In the genomic region with DNA sequence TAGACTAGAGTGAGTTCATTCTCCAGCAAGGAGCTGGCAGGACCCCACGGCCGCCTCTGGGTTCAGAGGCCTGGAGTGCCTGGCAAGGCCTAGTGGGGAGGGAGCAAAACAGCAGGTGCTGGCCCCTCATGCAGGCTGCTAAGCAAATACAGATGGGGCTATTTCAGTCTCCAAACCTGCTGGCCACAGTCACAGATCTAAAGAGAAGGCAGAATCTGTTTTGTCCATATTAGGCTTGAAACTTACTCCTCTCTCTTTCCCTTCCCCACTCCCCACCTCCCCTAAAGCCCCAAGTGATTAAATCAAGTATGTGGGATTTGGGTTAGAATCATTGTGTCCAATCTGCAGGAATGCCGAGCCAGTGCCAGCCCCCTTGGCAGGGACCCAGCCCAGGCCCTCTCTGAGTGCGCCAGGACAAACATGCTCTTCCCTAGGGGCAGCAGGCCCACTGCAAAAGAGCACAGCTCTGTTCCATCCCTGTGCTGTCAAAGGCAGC, we compare ENCODE assay signal across 8 mouse cellular contexts. TPM values are rescaled to one million over a fixed set of nuclear protein-coding genes. Genes with fewer than 3 reads are reported as not detected.
DNase-seq lines count a peak whose midpoint lies in the region; ATAC-seq and TF ChIP-seq lines count a peak whose summit lies in the region.

No protein-coding gene starts in this region.

- H3K27ac ChIP-seq in forebrain, embryonic 12.5 days, result 0 out of 2 replicates have a peak overlapping the region, but pooled peaks have one; percentile 66
- peak overlapping the region; percentile 74 for H3K27ac ChIP-seq in limb, embryonic 15.5 days
- H3K27ac ChIP-seq in stomach, postnatal 0 days (replicated peaks), result peak overlapping the region; percentile 82

- H3K36me3 ChIP-seq in forebrain, embryonic 12.5 days (replicated peaks), result 0 out of 2 replicates have a peak, but pooled peaks cover 4% of the 10 kb centered on the region
- peaks cover 50% of the 10 kb centered on the region for H3K36me3 ChIP-seq in limb, embryonic 15.5 days
- H3K36me3 ChIP-seq in stomach, postnatal 0 days (ENCODE audit: control insufficient read depth, insufficient read depth, low read length), result peaks cover 11% of the 10 kb centered on the region

- ATAC-seq in forebrain, embryonic 12.5 days (ENCODE audit: low FRiP score), result peak; percentile 36; the same call in 1 of the 2 replicates
- peak; percentile 83 for ATAC-seq in limb, embryonic 15.5 days (ENCODE audit: insufficient number of reproducible peaks, low FRiP score, low TSS enrichment, low read depth)
- ATAC-seq in stomach, postnatal 0 days (ENCODE audit: low FRiP score, low TSS enrichment), result peak; percentile 72

- H3K9ac ChIP-seq in forebrain, embryonic 12.5 days, result no peak overlapping the region
- no peak overlapping the region for H3K9ac ChIP-seq in limb, embryonic 15.5 days
- H3K9ac ChIP-seq in stomach, postnatal 0 days (ENCODE audit: low read length), result no peak overlapping the region

- no peaks in the 10 kb centered on the region for H3K9me3 ChIP-seq in forebrain, embryonic 12.5 days
- no peaks in the 10 kb centered on the region for H3K9me3 ChIP-seq in limb, embryonic 15.5 days
- no peaks in the 10 kb centered on the region for H3K9me3 ChIP-seq in stomach, postnatal 0 days (ENCODE audit: control insufficient read depth, low read length)

- no peak overlapping the region for H3K4me3 ChIP-seq in forebrain, embryonic 12.5 days (replicated peaks)
- no peak overlapping the region for H3K4me3 ChIP-seq in limb, embryonic 15.5 days
- no peak overlapping the region for H3K4me3 ChIP-seq in stomach, postnatal 0 days (ENCODE audit: low read depth, low read length)

- H3K27me3 ChIP-seq in forebrain, embryonic 12.5 days, result no peaks in the 10 kb centered on the region
- no peaks in the 10 kb centered on the region for H3K27me3 ChIP-seq in limb, embryonic 15.5 days
- H3K27me3 ChIP-seq in stomach, postnatal 0 days (ENCODE audit: control insufficient read depth, insufficient read depth, low read length), result no peaks in the 10 kb centered on the region

- peaks cover 4% of the 10 kb centered on the region; the same call in 1 of the 2 replicates for H3K4me1 ChIP-seq in forebrain, embryonic 12.5 days
- H3K4me1 ChIP-seq in limb, embryonic 15.5 days, result peaks cover 13% of the 10 kb centered on the region
- no peaks in the 10 kb centered on the region for H3K4me1 ChIP-seq in stomach, postnatal 0 days (replicated peaks; ENCODE audit: control insufficient read depth, insufficient read depth)

- TF ChIP-seq EP300 in stomach, postnatal 0 days (optimal IDR thresholded peaks at IDR 0.05), result no peak

- WGBS in forebrain, embryonic 12.5 days, result 44% methylated on average over 4 of the region's 4 CpGs
- WGBS in limb, embryonic 15.5 days, result 16% methylated on average over 4 of the region's 4 CpGs
- 51% methylated on average over 4 of the region's 4 CpGs for WGBS in stomach, postnatal 0 days

- no peak for TF ChIP-seq CTCF in stomach, postnatal 0 days (IDR thresholded peaks at IDR 0.05; ENCODE audit: low read depth)

- DNase-seq in adrenal gland, postnatal 25 days, result peak; percentile 48
- no peak for DNase-seq in adrenal gland, adult 8-10 months
- DNase-seq in Muller cell, postnatal 12 days (ENCODE audit: inconsistent ontology term), result peak; percentile 100
- DNase-seq in heart, postnatal 4 days, result peak; percentile 80
- DNase-seq in stomach, postnatal 0 days (ENCODE audit: low spot score), result peak; percentile 49
- DNase-seq in retina, postnatal 1 day, result no peak

- no peak overlapping the region for H3K4me2 ChIP-seq in forebrain, embryonic 12.5 days
- H3K4me2 ChIP-seq in limb, embryonic 15.5 days, result no peak overlapping the region
- H3K4me2 ChIP-seq in stomach, postnatal 0 days (replicated peaks; ENCODE audit: low read depth), result no peak overlapping the region

RNA-seq across cellular contexts. Expression of a gene that starts 17.6 kb away (rescaled TPM):
- 201 and 220 TPM in 2 replicates for total RNA-seq in adrenal gland, postnatal 25 days (2021)
- total RNA-seq in adrenal gland, adult 8-10 months (2022), result 100 to 1,000 TPM; 217 to 234 (median 223) TPM
- polyA plus RNA-seq in forebrain, embryonic 12.5 days (2016; fragmentation: Nextera tagmentation; extraction: Ambion mirVana), result 97.2 and 98.3 TPM in 2 replicates
- 100 to 1,000 TPM; 152 to 160 TPM for total RNA-seq in heart, postnatal 4 days (2021)
- polyA plus RNA-seq in limb, embryonic 15.5 days (2015; fragmentation: Nextera tagmentation; extraction: Ambion mirVana), result 113 and 140 TPM in 2 replicates
- 122 and 123 TPM in 2 replicates for polyA plus RNA-seq in stomach, postnatal 0 days (2015; fragmentation: Nextera tagmentation; extraction: Ambion mirVana)

RNA-seq across cellular contexts. Expression of a gene that starts 28.6 kb away (rescaled TPM):
- total RNA-seq in adrenal gland, postnatal 25 days (2021), result 0.19 and 0.33 TPM in 2 replicates
- total RNA-seq in adrenal gland, adult 8-10 months (2022), result under 1 TPM; 0.17 to 0.42 (median 0.35) TPM
- polyA plus RNA-seq in forebrain, embryonic 12.5 days (2016; fragmentation: Nextera tagmentation; extraction: Ambion mirVana), result 0.64 and 1.6 TPM in 2 replicates
- total RNA-seq in heart, postnatal 4 days (2021), result under 1 TPM; 0.05 to 0.11 TPM
- polyA plus RNA-seq in limb, embryonic 15.5 days (2015; fragmentation: Nextera tagmentation; extraction: Ambion mirVana), result 0.04 and 0.11 TPM in 2 replicates
- polyA plus RNA-seq in stomach, postnatal 0 days (2015; fragmentation: Nextera tagmentation; extraction: Ambion mirVana), result 0.02 TPM in 2 replicates

Comparison
In these comparisons a context has a peak if more than half of its experiments do, and no peak if none do; other contexts are left out.
1. DNase-seq: peak in adrenal gland, postnatal 25 days (single experiment), Muller cell, postnatal 12 days (single experiment), heart, postnatal 4 days (single experiment) and stomach, postnatal 0 days (single experiment); none in adrenal gland, adult 8-10 months (single experiment) and retina, postnatal 1 day (single experiment).
2. Peak in every context shown above with its lines, with median percentiles within 50 percentile points of each other: ATAC-seq and H3K27ac ChIP-seq.